Mouse (Mus musculus) lung, adult 2 months (tissue): Measurements from ENCODE around the gene Mindy4.

ENCODE experiments used
- CTCF ChIP-seq: fragments of 200-500 bp; IDR thresholded peaks from 2 replicates; pipeline ENCODE4 v1.5.1; 2011; ENCODE audit warnings: mild to moderate bottlenecking, low read length, control low read depth; ENCODE audit not compliant: insufficient read depth
- POLR2A ChIP-seq: fragments of 200-500 bp; IDR thresholded peaks from 2 replicates; pipeline ENCODE4 v1.6.1; 2011; ENCODE audit warnings: low read depth, mild to moderate bottlenecking, control low read depth, low read length, borderline replicate concordance; ENCODE audit errors: extremely low read depth

GRCm38 (mm10) chr6:55203931-55204330, 748 bp downstream of the Mindy4 start:
- no peak for TF ChIP-seq CTCF
- no peak for TF ChIP-seq POLR2A
